Mouse (Mus musculus): Measurements from ENCODE around the gene Nkap.
A peak's percentile ranks its signal among the peaks of the same experiment; 100 is the strongest.
"Not testable (repeated sequence)": the region's sequence is repeated elsewhere in the genome, so short reads cannot be mapped to it uniquely, and the experiment has no call there.

Nkap gene

DNA sequence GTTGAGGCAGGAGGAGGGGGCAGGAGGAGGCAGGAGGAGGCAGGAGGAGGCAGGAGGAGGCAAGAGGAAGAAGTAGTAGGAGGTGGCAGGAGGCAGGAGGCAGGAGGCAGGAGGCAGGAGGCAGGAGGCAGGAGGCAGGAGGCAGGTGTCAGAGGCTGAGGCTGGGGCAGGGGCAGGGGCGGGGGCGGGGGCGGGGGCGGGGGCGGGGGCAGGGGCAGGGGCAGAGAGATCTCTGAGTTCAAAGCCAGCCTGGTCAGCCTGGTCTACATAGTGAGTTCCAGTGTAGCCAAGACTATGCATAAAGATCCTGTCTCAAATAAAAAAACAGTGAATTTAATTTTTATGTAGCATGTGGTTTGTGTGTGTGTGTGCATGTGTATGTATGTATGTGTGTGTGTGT lies 9.5 kb upstream of the Nkap start:
- no peaks in the 10 kb centered on the region for H3K27me3 ChIP-seq (ENCODE audit: control insufficient read depth, insufficient read depth, low read length, poor library complexity, severe bottlenecking)
- no peak for DNase-seq (ENCODE audit: low read depth, low spot score)
- no peaks in the 10 kb centered on the region for H3K36me3 ChIP-seq (ENCODE audit: control insufficient read depth, insufficient read depth, low read length, poor library complexity, severe bottlenecking)

DNA sequence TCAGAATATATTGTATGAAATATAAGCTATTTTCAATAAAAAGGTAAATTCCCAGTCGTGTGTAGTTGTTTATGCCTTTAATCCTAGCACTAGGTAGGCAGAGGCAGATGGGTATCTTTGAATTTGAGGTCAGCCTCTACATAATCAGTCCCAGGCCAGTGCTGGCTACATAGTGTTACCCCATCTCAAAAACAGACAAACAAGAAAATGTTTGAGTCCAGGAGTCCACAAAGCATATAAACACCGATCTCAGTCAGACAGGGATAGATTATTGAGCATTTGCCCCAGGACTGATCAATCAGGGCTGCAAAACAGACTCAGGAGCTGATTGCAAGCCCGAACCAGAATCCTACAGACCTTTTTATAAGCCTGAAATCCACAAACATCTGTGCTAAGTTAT lies 7.0 kb upstream of the Nkap start:
- DNase-seq (ENCODE audit: low read depth, low spot score) = no peak
- H3K27me3 ChIP-seq (ENCODE audit: control insufficient read depth, insufficient read depth, low read length, poor library complexity, severe bottlenecking) = no peaks in the 10 kb centered on the region
- H3K36me3 ChIP-seq (ENCODE audit: control insufficient read depth, insufficient read depth, low read length, poor library complexity, severe bottlenecking) = no peaks in the 10 kb centered on the region

DNA sequence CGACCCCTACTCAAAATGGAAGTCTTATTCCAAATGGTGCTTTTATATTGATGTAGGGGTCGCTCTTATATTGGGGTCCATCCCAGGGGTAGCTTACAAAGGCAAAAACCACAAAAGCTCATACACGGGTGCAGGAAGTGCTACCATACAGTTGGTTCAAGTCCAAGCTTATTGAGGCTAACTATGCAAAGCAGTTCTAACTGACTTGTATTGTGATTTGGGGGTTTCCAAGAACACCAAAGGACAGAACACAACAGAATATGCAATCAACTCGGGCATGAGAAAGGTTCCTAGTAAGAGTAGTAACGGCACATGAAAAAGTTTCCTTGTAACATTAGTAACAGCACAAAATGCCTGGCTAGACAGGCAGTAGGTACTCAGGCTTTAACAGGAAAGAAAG lies 6.4 kb upstream of the Nkap start:
- DNase-seq (ENCODE audit: low read depth, low spot score) = peak; percentile 48
- Histone ChIP-seq H3K36me3 (ENCODE audit: control insufficient read depth, insufficient read depth, low read length, poor library complexity, severe bottlenecking) (no peaks in the 10 kb centered on the region), H3K27me3 (ENCODE audit: control insufficient read depth, insufficient read depth, low read length, poor library complexity, severe bottlenecking) (no peaks in the 10 kb centered on the region)

DNA sequence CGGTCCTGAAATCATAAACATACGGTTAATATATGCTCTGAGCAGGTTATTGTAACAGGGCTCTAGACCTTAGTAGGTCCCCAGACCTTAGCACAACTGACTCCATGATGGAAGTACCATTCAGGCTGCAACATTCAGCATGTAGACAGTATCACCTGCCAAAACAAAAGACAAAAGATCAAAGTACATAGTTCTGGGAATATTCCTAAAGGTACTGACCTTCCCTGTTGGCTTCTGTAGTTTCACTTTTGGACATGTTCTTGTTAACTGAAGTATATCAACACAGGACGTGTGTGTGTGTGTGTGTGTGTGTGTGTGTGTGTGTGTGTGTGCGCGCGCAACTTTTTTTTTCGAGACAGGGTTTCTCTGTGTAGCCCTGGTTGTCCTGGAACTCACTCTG lies 1.1 kb upstream of the Nkap start:
- DNase-seq (ENCODE audit: low read depth, low spot score) = no peak
- Histone ChIP-seq H3K36me3 (ENCODE audit: control insufficient read depth, insufficient read depth, low read length, poor library complexity, severe bottlenecking) (no peaks in the 10 kb centered on the region), H3K27me3 (ENCODE audit: control insufficient read depth, insufficient read depth, low read length, poor library complexity, severe bottlenecking) (no peaks in the 10 kb centered on the region)

DNA sequence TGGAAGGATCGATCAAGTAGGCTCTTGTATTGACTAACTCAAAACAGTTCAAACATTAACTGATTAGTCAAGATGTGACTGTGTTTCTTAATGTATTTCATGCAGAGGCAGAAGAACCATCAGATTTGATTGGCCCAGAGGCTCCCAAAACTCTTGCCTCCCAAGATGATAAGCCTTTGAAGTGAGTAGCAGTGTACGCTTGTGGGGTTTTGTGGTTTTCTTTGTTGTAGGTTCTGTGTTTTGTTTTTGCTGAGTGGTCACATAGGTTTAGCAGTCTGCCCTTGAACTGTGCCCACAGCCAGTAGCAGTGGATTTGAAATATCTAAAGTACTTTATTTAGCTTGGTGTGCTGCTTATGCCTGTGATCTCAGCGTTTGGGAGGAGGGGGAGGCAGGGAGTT lies 15.1 kb downstream of the Nkap start:
- no peak for DNase-seq (ENCODE audit: low read depth, low spot score)
- H3K36me3 ChIP-seq (ENCODE audit: control insufficient read depth, insufficient read depth, low read length, poor library complexity, severe bottlenecking) = 0 out of 2 replicates have a peak, but pooled peaks cover 3% of the 10 kb centered on the region
- no peaks in the 10 kb centered on the region for H3K27me3 ChIP-seq (ENCODE audit: control insufficient read depth, insufficient read depth, low read length, poor library complexity, severe bottlenecking)

- not testable (repeated sequence) for DNase-seq (ENCODE audit: low read depth, low spot score); H3K36me3 ChIP-seq (ENCODE audit: control insufficient read depth, insufficient read depth, low read length, poor library complexity, severe bottlenecking); H3K27me3 ChIP-seq (ENCODE audit: control insufficient read depth, insufficient read depth, low read length, poor library complexity, severe bottlenecking)
Observed at GRCm38 (mm10) chrX:37144498-37144897, 17.9 kb downstream of the Nkap start.

- H3K27me3 ChIP-seq (ENCODE audit: control insufficient read depth, insufficient read depth, low read length, poor library complexity, severe bottlenecking) = no peaks in the 10 kb centered on the region
- DNase-seq (ENCODE audit: low read depth, low spot score) = peak; percentile 58
- H3K36me3 ChIP-seq (ENCODE audit: control insufficient read depth, insufficient read depth, low read length, poor library complexity, severe bottlenecking) = 0 out of 2 replicates have a peak, but pooled peaks cover 3% of the 10 kb centered on the region
Observed at GRCm38 (mm10) chrX:37144954-37145353, 18.4 kb downstream of the Nkap start.

DNA sequence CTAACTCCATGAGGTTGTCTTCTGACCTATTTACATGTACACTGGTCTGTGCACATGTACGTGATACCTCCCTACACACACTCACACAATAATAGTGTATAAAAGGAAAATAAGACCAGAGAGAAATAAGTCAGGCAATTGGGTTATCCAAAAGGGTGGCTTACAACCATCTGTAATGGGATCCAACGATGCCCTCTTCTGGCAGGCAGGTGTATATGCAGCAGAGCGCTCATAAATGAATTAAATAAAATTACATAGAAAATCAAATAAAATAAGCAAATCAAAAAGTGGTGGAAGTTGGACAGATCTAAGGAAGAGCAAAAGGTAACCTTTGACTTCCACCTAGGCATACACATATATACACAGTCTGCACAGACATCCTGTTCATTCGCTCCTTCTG lies 31.2 kb downstream of the Nkap start:
- peak; percentile 40 for DNase-seq (ENCODE audit: low read depth, low spot score)
- H3K36me3 ChIP-seq (ENCODE audit: control insufficient read depth, insufficient read depth, low read length, poor library complexity, severe bottlenecking) = no peaks in the 10 kb centered on the region
- no peaks in the 10 kb centered on the region for H3K27me3 ChIP-seq (ENCODE audit: control insufficient read depth, insufficient read depth, low read length, poor library complexity, severe bottlenecking)

DNA sequence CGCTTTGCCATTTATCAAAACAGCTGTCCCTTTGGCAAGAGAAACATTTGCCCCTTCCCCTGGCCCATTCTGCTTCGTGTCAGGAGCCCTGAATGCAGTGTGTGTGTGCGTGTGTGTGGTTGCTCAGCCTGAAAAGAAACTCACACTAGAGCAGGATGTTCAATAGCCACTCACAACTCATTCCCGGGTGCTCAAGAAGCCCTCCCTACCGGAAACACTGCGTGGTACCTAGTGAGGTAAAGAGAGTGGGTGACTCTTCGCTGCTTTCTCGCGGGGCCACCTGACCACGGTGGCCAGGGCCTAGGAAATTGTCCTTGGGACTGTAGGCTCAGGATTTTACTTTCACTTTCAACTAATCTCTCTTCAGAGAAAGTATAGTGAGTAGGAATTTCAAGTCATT lies 34.6 kb downstream of the Nkap start:
- no peaks in the 10 kb centered on the region for H3K27me3 ChIP-seq (ENCODE audit: control insufficient read depth, insufficient read depth, low read length, poor library complexity, severe bottlenecking)
- no peak for DNase-seq (ENCODE audit: low read depth, low spot score)
- no peaks in the 10 kb centered on the region for H3K36me3 ChIP-seq (ENCODE audit: control insufficient read depth, insufficient read depth, low read length, poor library complexity, severe bottlenecking)

DNA sequence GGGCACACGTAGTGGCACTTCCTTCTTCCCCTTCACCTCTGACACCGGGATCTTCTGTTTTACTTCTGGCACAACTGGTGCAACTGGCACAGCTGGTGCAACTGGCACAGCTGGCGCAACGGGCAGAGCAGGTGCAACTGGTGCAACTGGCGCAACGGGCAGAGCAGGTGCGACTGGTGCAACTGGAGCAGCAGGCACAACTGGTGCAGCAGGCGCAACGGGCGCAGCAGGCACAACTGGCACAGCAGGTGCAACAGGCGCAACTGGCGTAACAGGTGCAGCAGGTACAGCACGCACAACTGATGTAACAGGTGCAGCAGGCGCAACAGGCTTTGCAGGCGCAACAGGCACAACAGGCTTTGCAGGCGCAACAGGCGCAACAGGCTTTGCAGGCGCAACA lies 36.5 kb downstream of the Nkap start:
- DNase-seq (ENCODE audit: low read depth, low spot score) = no peak
- H3K27me3 ChIP-seq (ENCODE audit: control insufficient read depth, insufficient read depth, low read length, poor library complexity, severe bottlenecking) = no peaks in the 10 kb centered on the region
- no peaks in the 10 kb centered on the region for H3K36me3 ChIP-seq (ENCODE audit: control insufficient read depth, insufficient read depth, low read length, poor library complexity, severe bottlenecking)

DNA sequence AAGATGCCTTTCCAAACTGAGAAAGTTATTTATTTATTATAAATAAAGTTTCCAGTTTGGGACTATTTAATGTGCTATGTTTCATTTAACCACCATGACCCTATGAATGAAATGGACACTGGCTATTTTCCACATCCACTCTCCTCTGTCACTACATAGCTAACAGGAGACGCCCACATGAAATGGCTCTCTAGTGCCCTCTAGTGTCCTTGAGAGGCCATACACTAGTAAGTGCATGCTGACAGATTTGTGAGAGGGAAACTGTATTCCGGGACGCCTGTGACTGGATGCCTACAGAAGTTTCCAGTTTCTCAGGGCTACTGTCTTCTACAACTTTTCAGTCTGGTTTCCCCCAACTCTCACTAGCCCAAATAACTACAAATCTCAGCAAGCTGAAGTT lies 40.5 kb downstream of the Nkap start:
- Histone ChIP-seq H3K36me3 (ENCODE audit: control insufficient read depth, insufficient read depth, low read length, poor library complexity, severe bottlenecking) (no peaks in the 10 kb centered on the region), H3K27me3 (ENCODE audit: control insufficient read depth, insufficient read depth, low read length, poor library complexity, severe bottlenecking) (no peaks in the 10 kb centered on the region)
- DNase-seq (ENCODE audit: low read depth, low spot score) = peak; percentile 75

- DNase-seq (ENCODE audit: low read depth, low spot score) = no peak
- no peaks in the 10 kb centered on the region for H3K27me3 ChIP-seq (ENCODE audit: control insufficient read depth, insufficient read depth, low read length, poor library complexity, severe bottlenecking)
- H3K36me3 ChIP-seq (ENCODE audit: control insufficient read depth, insufficient read depth, low read length, poor library complexity, severe bottlenecking) = no peaks in the 10 kb centered on the region
Observed at GRCm38 (mm10) chrX:37168742-37169141, 42.1 kb downstream of the Nkap start, which contains the start of gene Akap14. Akap14 (minus strand) TSS chrX:37168842.

- not testable (repeated sequence) for DNase-seq (ENCODE audit: low read depth, low spot score); H3K36me3 ChIP-seq (ENCODE audit: control insufficient read depth, insufficient read depth, low read length, poor library complexity, severe bottlenecking); H3K27me3 ChIP-seq (ENCODE audit: control insufficient read depth, insufficient read depth, low read length, poor library complexity, severe bottlenecking)
Observed at GRCm38 (mm10) chrX:37184401-37184800, 57.8 kb downstream of the Nkap start.

DNA sequence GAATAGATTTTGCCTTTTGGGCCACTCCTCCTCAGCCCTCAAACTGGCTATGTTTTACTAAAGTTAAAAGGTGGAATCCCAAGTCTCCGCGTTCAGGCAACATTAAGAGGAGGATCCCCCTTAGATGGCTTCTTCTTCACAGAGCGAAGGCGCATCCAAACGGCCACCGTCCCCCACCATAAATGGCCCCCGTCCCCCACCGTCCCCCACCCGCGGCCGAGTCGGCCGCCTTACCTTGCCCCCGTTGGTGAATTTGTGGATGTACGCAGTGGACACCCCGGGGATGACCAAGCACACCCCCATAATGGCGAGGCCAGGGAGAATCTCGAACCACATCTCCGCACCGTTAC lies 64.1 kb downstream of the Nkap start:
- Histone ChIP-seq H3K36me3 (ENCODE audit: control insufficient read depth, insufficient read depth, low read length, poor library complexity, severe bottlenecking) (no peaks in the 10 kb centered on the region), H3K27me3 (ENCODE audit: control insufficient read depth, insufficient read depth, low read length, poor library complexity, severe bottlenecking) (no peaks in the 10 kb centered on the region)
- DNase-seq (ENCODE audit: low read depth, low spot score) = no peak

DNA sequence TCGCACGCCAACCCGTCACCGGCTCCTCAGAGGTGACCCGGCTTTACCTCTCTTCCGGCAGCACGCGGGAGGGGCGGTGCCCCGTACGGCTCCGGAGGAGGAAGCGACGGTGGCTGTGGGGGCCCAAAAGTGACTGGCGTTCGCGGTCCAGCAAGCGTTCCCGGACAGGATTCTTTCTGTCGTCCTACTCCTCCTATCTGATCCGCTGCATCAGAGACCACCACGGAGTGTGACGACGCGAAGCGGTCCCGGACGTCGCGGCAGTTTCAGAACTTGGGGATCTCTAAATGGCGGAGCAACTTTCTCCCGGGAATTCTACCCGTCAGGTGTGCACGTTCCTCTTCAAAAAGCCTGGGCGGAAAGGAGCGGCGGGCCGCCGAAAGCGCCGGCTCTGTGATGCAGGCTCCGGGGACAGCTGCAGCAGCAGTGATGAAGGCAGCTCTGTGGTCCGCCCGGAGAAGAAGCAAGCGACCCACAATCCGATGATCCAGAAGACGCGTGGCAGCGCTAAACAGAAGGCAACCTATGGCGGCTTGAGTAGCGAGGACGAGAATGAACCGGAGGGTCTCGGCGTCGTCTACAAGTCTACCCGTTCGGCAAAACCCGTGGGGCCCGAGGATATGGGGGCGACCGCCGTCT lies 64.6 kb downstream of the Nkap start, which contains the start of the genes Ndufa1 and Rnf113a1:
Gene Ndufa1 (minus strand): TSS at position 59 of the 639 bp plus-strand sequence.
Gene Rnf113a1 (plus strand): TSS at position 141 of the 639 bp plus-strand sequence.
- H3K27me3 ChIP-seq (ENCODE audit: control insufficient read depth, insufficient read depth, low read length, poor library complexity, severe bottlenecking) = no peaks in the 10 kb centered on the region
- DNase-seq (ENCODE audit: low read depth, low spot score) = peak; percentile 79

More for the DNA sequence above, 64.6 kb downstream of the Nkap start, which contains the start of the genes Ndufa1 and Rnf113a1:
- no peaks in the 10 kb centered on the region for H3K36me3 ChIP-seq (ENCODE audit: control insufficient read depth, insufficient read depth, low read length, poor library complexity, severe bottlenecking)

Measured in splenic B cell, adult 2 months (primary cell).